Mouse (Mus musculus) neural tube, postnatal 0 days (tissue): ENCODE measurements around the gene Akap9. TPM values are rescaled to one million over a fixed set of nuclear protein-coding genes. Genes with fewer than 3 reads are reported as not detected.

Source experiments
- polyA plus RNA-seq: library from polyadenylated mRNA; unstranded; fragments of >200 nt; fragmentation: Nextera tagmentation; extraction: Ambion mirVana; gene quantifications from 2 replicates; pipeline ENCODE4 v1.2.1, GENCODE M21; 2015

Akap9 gene
- 213 and 220 TPM in 2 replicates for polyA plus RNA-seq

GRCm38 (mm10) chr5:3927801-3928689, at the start of gene Akap9:
Gene Akap9 (plus strand): TSS chr5:3928054.

GRCm38 (mm10) chr5:3893459-3894293, 34.2 kb upstream of the Akap9 start, which contains the start of gene Mterf1a:
Gene Mterf1a (minus strand): TSS chr5:3893933.

GRCm38 (mm10) chr5:4104341-4105040, 176.6 kb downstream of the Akap9 start, which contains the start of gene Cyp51:
Gene Cyp51 (minus strand): TSS chr5:4104746.

Other genes starting within 250 kb of the Akap9 start
- 18.1 and 19.5 TPM in 2 replicates for gene Ankib1, start 125.1 kb upstream of the Akap9 start, polyA plus RNA-seq
- gene Krit1, start 124.9 kb upstream of the Akap9 start, polyA plus RNA-seq, result 30.6 and 32.2 TPM in 2 replicates
- 0.05 and 0.08 TPM in 2 replicates for gene Lrrd1, start 82.9 kb upstream of the Akap9 start, polyA plus RNA-seq
- 4.0 and 4.5 TPM in 2 replicates for gene Mterf1a, start 34.1 kb upstream of the Akap9 start, polyA plus RNA-seq
- gene Cyp51, start 176.7 kb downstream of the Akap9 start, polyA plus RNA-seq, result 93.8 and 107 TPM in 2 replicates